Mouse (Mus musculus) stomach, postnatal 0 days (tissue): Measurements from ENCODE around the gene Leng1.

Experiments used
- CTCF ChIP-seq: IDR thresholded peaks from 2 replicates; pipeline ENCODE4 v1.5.1; 2016; ENCODE audit warnings: antibody characterized with exemption, low read depth, mild to moderate bottlenecking, moderate library complexity
- EP300 ChIP-seq: optimal IDR thresholded peaks from 2 replicates; pipeline ENCODE3; 2016; ENCODE audit warnings: antibody characterized with exemption

- no peak for TF ChIP-seq CTCF
- no peak for TF ChIP-seq EP300
Observed at GRCm38 (mm10) chr7:3611006-3611405, 54.6 kb downstream of the Leng1 start.
